Mouse (Mus musculus): ENCODE data around the gene Gpatch8.

GRCm38 (mm10) chr11:102572866-102573663, 16.9 kb upstream of the Gpatch8 start:
- TF ChIP-seq CTCF (IDR thresholded peaks at IDR 0.05; ENCODE audit: control insufficient read depth, insufficient read depth, insufficient replicate concordance, low read depth, low read length) (peak; percentile 85), POLR2A (IDR thresholded peaks at IDR 0.05; ENCODE audit: control insufficient read depth, low read depth, low read length) (no peak)

All from testis, adult 2 months (tissue).